Mouse (Mus musculus): Measurements from ENCODE around the gene Prcp. TPM values are rescaled to one million over a fixed set of nuclear protein-coding genes. Genes with fewer than 3 reads are reported as not detected.
"Not testable (repeated sequence)": the region's sequence is repeated elsewhere in the genome, so short reads cannot be mapped to it uniquely, and the experiment has no call there.

Prcp gene
- polyA plus RNA-seq, 1 experiment: 26.8 TPM

- Histone ChIP-seq H3K4me1 (ENCODE audit: control insufficient read depth, insufficient read depth, insufficient read length) (0 out of 2 replicates have a peak, but pooled peaks cover 5% of the 10 kb centered on the region), H3K36me3 (ENCODE audit: control insufficient read depth, insufficient read depth, low read length) (peaks cover 5% of the 10 kb centered on the region), H3K27ac (ENCODE audit: insufficient read depth, low read length) (no peak overlapping the region)
Measured at GRCm38 (mm10) chr7:92887230-92887629, 13.0 kb downstream of the Prcp start.

GRCm38 (mm10) chr7:92890211-92890610 is 15.9 kb downstream of the Prcp start:
- H3K27ac ChIP-seq (ENCODE audit: insufficient read depth, low read length): no peak overlapping the region
- H3K4me3 ChIP-seq (ENCODE audit: extremely low read depth, insufficient read depth, insufficient read length): no peak overlapping the region
- H3K36me3 ChIP-seq (ENCODE audit: control insufficient read depth, insufficient read depth, low read length): peaks cover 7% of the 10 kb centered on the region; the same call in 1 of the 2 replicates
- no peak for DNase-seq (ENCODE audit: low read depth in 1 of 2, low spot score in 2 of 2)
- TF ChIP-seq CTCF (IDR thresholded peaks at IDR 0.05; ENCODE audit: extremely low read depth, insufficient read depth, insufficient read length, insufficient replicate concordance) (no peak), POLR2A (IDR thresholded peaks at IDR 0.05; ENCODE audit: low read depth, low read length) (no peak)
- WGBS: 77% methylated on average over 1 of the region's 1 CpGs
- H3K27me3 ChIP-seq (ENCODE audit: control insufficient read depth, insufficient read depth, low read length): no peaks in the 10 kb centered on the region
- no peaks in the 10 kb centered on the region for H3K4me1 ChIP-seq (ENCODE audit: control insufficient read depth, insufficient read depth, insufficient read length)

More at GRCm38 (mm10) chr7:92887230-92887629, 13.0 kb downstream of the Prcp start:
- no peak overlapping the region for H3K4me3 ChIP-seq (ENCODE audit: extremely low read depth, insufficient read depth, insufficient read length)
- TF ChIP-seq CTCF (IDR thresholded peaks at IDR 0.05; ENCODE audit: extremely low read depth, insufficient read depth, insufficient read length, insufficient replicate concordance) (no peak), POLR2A (IDR thresholded peaks at IDR 0.05; ENCODE audit: low read depth, low read length) (no peak)
- no peaks in the 10 kb centered on the region for H3K27me3 ChIP-seq (ENCODE audit: control insufficient read depth, insufficient read depth, low read length)
- no peak for DNase-seq (ENCODE audit: low read depth in 1 of 2, low spot score in 2 of 2)
- WGBS: 97% methylated on average over 5 of the region's 5 CpGs

GRCm38 (mm10) chr7:92890618-92891230 is 16.5 kb downstream of the Prcp start:
- DNase-seq (ENCODE audit: low read depth in 1 of 2, low spot score in 2 of 2): no peak
- H3K4me1 ChIP-seq (ENCODE audit: control insufficient read depth, insufficient read depth, insufficient read length): no peaks in the 10 kb centered on the region
- H3K27me3 ChIP-seq (ENCODE audit: control insufficient read depth, insufficient read depth, low read length): no peaks in the 10 kb centered on the region
- WGBS: 85% methylated on average over 4 of the region's 4 CpGs
- TF ChIP-seq POLR2A (IDR thresholded peaks at IDR 0.05; ENCODE audit: low read depth, low read length): no peak
- no peak for TF ChIP-seq CTCF (IDR thresholded peaks at IDR 0.05; ENCODE audit: extremely low read depth, insufficient read depth, insufficient read length, insufficient replicate concordance)
- no peak overlapping the region for H3K27ac ChIP-seq (ENCODE audit: insufficient read depth, low read length)
- peaks cover 7% of the 10 kb centered on the region for H3K36me3 ChIP-seq (ENCODE audit: control insufficient read depth, insufficient read depth, low read length)
- no peak overlapping the region for H3K4me3 ChIP-seq (ENCODE audit: extremely low read depth, insufficient read depth, insufficient read length)

- Histone ChIP-seq H3K27ac (ENCODE audit: insufficient read depth, low read length) (no peak overlapping the region), H3K4me1 (ENCODE audit: control insufficient read depth, insufficient read depth, insufficient read length) (no peaks in the 10 kb centered on the region), H3K36me3 (ENCODE audit: control insufficient read depth, insufficient read depth, low read length) (peaks cover 2% of the 10 kb centered on the region; the same call in 1 of the 2 replicates), H3K4me3 (ENCODE audit: extremely low read depth, insufficient read depth, insufficient read length) (no peak overlapping the region), H3K27me3 (ENCODE audit: control insufficient read depth, insufficient read depth, low read length) (no peaks in the 10 kb centered on the region)
- TF ChIP-seq CTCF (IDR thresholded peaks at IDR 0.05; ENCODE audit: extremely low read depth, insufficient read depth, insufficient read length, insufficient replicate concordance) (no peak; the same call in 1 of the 2 replicates), POLR2A (IDR thresholded peaks at IDR 0.05; ENCODE audit: low read depth, low read length) (no peak)
- WGBS: 40% methylated on average over 3 of the region's 3 CpGs
- DNase-seq (ENCODE audit: low read depth in 1 of 2, low spot score in 2 of 2): no peak
Measured at GRCm38 (mm10) chr7:92893478-92893877, 19.2 kb downstream of the Prcp start.

GRCm38 (mm10) chr7:92896036-92896435 is 21.8 kb downstream of the Prcp start:
- WGBS: 87% methylated on average over 5 of the region's 5 CpGs
- TF ChIP-seq CTCF (IDR thresholded peaks at IDR 0.05; ENCODE audit: extremely low read depth, insufficient read depth, insufficient read length, insufficient replicate concordance) (no peak), POLR2A (IDR thresholded peaks at IDR 0.05; ENCODE audit: low read depth, low read length) (no peak)
- Histone ChIP-seq H3K4me1 (ENCODE audit: control insufficient read depth, insufficient read depth, insufficient read length) (no peaks in the 10 kb centered on the region), H3K27me3 (ENCODE audit: control insufficient read depth, insufficient read depth, low read length) (no peaks in the 10 kb centered on the region), H3K27ac (ENCODE audit: insufficient read depth, low read length) (no peak overlapping the region), H3K36me3 (ENCODE audit: control insufficient read depth, insufficient read depth, low read length) (peaks cover 2% of the 10 kb centered on the region; the same call in 1 of the 2 replicates), H3K4me3 (ENCODE audit: extremely low read depth, insufficient read depth, insufficient read length) (no peak overlapping the region)
- DNase-seq (ENCODE audit: low read depth in 1 of 2, low spot score in 2 of 2): no peak

- H3K27ac ChIP-seq (ENCODE audit: insufficient read depth, low read length): no peak overlapping the region
- no peak for DNase-seq (ENCODE audit: low read depth in 1 of 2, low spot score in 2 of 2)
- no peak overlapping the region for H3K4me3 ChIP-seq (ENCODE audit: extremely low read depth, insufficient read depth, insufficient read length)
- H3K27me3 ChIP-seq (ENCODE audit: control insufficient read depth, insufficient read depth, low read length): no peaks in the 10 kb centered on the region
- TF ChIP-seq POLR2A (IDR thresholded peaks at IDR 0.05; ENCODE audit: low read depth, low read length) (no peak), CTCF (IDR thresholded peaks at IDR 0.05; ENCODE audit: extremely low read depth, insufficient read depth, insufficient read length, insufficient replicate concordance) (no peak)
- 76% methylated on average over 2 of the region's 2 CpGs for WGBS
- peaks cover 2% of the 10 kb centered on the region; the same call in 1 of the 2 replicates for H3K36me3 ChIP-seq (ENCODE audit: control insufficient read depth, insufficient read depth, low read length)
- no peaks in the 10 kb centered on the region for H3K4me1 ChIP-seq (ENCODE audit: control insufficient read depth, insufficient read depth, insufficient read length)
Measured at GRCm38 (mm10) chr7:92897021-92897420, 22.8 kb downstream of the Prcp start.

GRCm38 (mm10) chr7:92903360-92904038 is 29.2 kb downstream of the Prcp start:
- WGBS: 47% methylated on average over 7 of the region's 7 CpGs
- H3K36me3 ChIP-seq (ENCODE audit: control insufficient read depth, insufficient read depth, low read length): peaks cover 3% of the 10 kb centered on the region
- H3K27ac ChIP-seq (ENCODE audit: insufficient read depth, low read length): no peak overlapping the region
- H3K27me3 ChIP-seq (ENCODE audit: control insufficient read depth, insufficient read depth, low read length): no peaks in the 10 kb centered on the region
- DNase-seq (ENCODE audit: low read depth in 1 of 2, low spot score in 2 of 2): peak; percentile 41 to 69
- H3K4me3 ChIP-seq (ENCODE audit: extremely low read depth, insufficient read depth, insufficient read length): no peak overlapping the region
- TF ChIP-seq POLR2A (IDR thresholded peaks at IDR 0.05; ENCODE audit: low read depth, low read length) (no peak), CTCF (IDR thresholded peaks at IDR 0.05; ENCODE audit: extremely low read depth, insufficient read depth, insufficient read length, insufficient replicate concordance) (peak; percentile 92; the same call in 1 of the 2 replicates)
- no peaks in the 10 kb centered on the region for H3K4me1 ChIP-seq (ENCODE audit: control insufficient read depth, insufficient read depth, insufficient read length)

GRCm38 (mm10) chr7:92904285-92904684 is 30.0 kb downstream of the Prcp start:
- H3K27ac ChIP-seq (ENCODE audit: insufficient read depth, low read length); H3K36me3 ChIP-seq (ENCODE audit: control insufficient read depth, insufficient read depth, low read length); H3K27me3 ChIP-seq (ENCODE audit: control insufficient read depth, insufficient read depth, low read length); H3K4me3 ChIP-seq (ENCODE audit: extremely low read depth, insufficient read depth, insufficient read length); DNase-seq (ENCODE audit: low read depth in 1 of 2, low spot score in 2 of 2); H3K4me1 ChIP-seq (ENCODE audit: control insufficient read depth, insufficient read depth, insufficient read length): not testable (repeated sequence)
- 62% methylated on average over 7 of the region's 7 CpGs for WGBS
